Mouse (Mus musculus): ENCODE data around the gene Gm17349. TPM values are rescaled to one million over a fixed set of nuclear protein-coding genes. Genes with fewer than 3 reads are reported as not detected.
"Not testable (repeated sequence)": the region's sequence is repeated elsewhere in the genome, so short reads cannot be mapped to it uniquely, and the experiment has no call there.

The Gm17349 gene
- 1 to 10 TPM; 3.7 to 4.8 TPM for total RNA-seq (2021)

DNA sequence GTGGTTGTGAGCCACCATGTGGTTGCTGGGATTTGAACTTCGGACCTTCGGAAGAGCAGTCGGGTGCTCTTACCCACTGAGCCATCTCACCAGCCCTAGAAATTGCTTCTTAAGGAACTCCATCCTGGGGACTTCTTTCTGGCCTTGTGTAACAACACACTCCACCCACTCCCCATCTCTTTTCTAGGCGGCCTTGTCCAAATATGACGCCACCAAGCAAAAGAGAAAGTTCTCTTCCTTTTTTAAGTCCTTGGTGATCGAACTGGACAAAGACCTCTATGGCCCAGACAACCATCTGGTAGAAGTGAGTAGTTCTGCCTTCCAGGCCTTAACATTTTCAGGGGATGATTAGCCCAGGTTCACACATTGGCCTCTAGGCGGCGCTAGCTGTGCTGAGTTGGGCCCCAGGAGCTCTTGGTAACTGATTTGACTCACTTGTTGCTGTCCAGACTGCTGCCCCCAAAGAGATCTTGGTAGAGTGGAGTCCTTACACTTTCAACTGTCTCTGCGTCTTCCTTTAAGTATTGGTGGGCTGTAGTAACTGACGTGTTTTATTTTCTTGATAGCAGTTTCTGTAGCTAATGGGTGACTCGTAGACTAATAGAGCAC is at the start of gene Gm17349:
TSS of gene Gm17349 (minus strand) at position 51 of the 609 bp plus-strand sequence.
- DNase-seq = peak; percentile 80

DNA sequence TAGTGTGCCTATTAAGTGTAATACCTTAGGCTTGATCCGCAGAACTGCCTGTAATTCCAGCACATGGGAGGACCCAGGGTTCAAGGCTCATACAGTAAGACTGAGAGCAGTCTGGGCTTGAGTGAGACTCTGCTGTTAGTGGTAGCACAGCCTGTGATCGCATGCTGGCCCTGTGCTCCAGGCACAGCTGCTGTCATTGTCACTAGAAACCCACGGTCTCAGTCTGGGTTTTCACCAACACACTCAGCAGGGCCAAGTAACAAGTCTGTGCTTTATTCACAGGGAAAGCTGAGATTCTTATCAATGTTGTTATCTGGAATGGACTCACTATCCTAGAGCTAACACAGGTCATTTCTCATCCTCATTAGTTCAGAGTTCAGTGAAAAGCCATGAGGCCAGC is 48.9 kb upstream of the Gm17349 start:
- no peak for DNase-seq

DNA sequence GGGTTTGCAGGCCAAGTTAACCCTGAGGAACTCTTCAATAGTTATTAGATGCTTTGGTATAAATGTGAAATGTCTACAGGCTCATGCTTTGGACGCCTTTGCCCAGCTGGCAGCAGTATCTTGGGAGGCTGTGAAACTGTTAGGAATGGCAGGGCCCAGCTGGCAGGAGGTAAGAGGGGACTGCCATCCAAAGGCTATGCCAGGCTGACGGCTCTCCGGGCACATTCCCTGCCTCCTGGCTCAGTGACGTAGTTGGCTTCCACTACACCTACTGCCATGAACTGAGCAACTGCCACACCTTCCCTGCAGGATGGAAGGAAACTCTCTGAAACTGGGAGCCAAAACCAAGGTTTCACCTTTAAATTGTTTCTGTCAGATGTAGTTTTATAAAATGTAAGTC is 34.9 kb upstream of the Gm17349 start:
- no peak for DNase-seq

DNA sequence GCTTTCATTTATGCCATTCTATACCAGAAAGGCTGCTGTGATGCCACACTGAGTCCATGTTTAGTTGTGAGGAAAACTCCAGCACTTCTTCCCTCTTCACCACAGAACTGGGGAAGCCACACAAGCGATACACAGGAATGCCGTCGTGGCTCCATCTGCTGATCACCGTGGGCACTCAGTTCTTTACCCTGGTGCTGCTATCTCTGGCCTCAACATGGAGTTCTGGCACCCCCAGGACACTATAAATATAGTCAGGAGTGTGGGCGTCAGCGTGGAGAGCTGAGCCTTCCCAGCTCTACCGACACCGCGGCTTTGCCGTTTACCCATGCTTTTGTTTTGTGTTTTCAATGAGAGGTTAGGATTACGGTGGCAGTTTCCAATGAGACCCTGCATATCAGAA is 31.4 kb upstream of the Gm17349 start:
- DNase-seq = peak; percentile 24

DNA sequence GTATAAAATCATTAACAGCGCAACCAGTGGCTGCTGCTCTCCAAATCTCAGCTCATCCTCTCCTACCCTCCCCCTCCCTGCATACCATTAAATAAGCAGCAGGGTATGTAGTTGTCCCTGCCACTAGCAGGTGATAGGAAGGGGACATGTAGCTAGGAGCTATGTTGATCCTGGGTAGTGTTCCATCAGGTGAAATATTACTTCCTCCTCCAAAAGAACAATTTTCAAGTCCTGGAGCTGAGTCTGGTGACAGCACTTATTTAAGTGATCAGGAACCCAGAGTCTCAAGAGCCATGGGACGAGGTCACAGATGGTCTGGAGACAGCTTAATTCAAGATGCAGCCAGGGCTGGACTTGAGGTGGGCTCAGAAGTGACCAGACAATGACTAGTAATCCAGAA is 30.3 kb upstream of the Gm17349 start:
- DNase-seq = peak; percentile 100

DNA sequence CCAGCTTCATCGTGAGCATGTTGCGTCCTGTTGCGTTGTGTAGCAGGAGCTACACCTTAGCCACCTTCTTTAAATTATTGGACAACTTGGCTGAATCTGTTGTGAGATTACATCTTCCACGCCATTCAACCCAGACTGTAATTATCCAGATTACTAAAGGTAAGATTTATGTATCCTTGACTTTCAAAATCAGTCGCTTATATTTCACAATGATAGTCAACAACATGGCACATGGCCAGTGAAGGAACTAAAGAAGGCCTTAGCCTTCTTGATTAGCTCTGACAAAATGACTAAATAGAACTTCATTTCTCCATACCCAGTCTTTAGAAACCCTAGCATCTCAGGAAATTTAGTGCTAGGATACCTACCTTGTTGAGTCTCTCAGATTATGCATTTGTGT is 27.9 kb upstream of the Gm17349 start:
- no peak for DNase-seq

DNA sequence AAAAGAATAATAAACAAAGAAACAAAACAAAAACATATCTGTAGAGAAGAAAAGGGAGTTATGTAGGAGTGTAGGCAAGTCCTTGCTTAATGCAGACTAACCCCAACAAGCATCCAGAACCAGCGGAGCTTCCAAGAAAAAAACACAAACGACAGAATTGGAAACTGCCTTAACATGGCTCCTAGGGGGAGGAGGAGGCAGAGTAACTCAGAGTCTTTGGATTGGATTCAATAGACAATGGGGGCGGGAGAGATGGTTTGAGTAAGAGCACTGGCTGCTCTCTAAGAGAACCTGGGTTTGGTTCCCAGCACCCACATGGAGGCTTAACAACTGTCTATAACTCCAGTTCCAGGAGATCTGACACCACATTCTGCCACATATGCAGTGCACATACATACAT is 26.4 kb upstream of the Gm17349 start:
- no peak for DNase-seq

DNA sequence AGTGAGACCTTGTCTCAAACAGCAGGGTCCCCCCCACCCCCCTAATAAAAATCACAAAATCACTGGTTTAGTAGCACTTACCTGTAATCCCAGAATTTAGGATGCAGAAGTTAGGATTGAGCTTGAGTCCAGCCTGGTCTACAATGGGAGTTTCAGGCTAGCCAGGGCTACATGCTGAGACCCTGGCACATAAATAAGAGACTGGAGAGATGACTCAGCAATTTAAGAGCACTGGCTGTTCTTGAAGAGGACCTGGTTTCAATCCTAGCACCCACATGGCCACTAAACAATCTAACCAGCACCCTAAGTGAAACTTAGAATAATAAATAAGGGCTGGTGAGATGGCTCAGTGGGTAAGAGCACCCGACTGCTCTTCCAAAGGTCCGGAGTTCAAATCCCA is 25.9 kb upstream of the Gm17349 start:
- no peak for DNase-seq

DNA sequence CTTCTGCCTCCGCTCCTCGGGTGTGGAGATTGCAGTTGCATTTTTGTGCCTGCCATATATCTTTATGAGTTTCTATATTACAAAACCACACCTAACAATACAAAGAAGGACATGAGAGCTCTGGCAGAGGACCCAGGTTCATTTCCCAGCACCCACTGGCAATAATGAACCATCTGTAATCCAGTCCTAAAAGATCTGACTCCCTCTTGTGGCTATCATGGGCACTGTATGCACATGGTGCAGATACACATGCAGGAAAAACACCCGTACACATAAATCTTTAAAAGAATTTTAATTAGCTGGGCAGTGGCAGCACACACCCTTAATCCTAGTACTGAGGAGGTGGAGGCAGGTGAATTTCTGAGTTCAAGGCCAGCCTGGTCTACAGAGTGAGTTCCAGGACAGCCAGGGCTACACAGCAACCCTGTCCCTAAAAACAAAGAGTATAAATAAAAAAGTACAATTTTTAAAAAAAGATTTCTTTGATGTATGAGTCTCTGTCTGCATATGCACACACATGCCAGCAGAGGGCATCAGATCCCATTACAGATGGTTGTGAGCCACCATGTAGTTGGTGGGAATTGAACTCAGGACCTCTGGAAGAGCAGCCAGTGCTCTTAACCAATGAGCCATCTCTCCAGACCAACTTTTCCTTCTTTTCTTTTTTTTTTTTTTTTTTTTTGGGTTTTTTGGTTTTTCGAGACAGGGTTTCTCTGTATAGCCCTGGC is 23.9 kb upstream of the Gm17349 start:
- no peak for DNase-seq

DNA sequence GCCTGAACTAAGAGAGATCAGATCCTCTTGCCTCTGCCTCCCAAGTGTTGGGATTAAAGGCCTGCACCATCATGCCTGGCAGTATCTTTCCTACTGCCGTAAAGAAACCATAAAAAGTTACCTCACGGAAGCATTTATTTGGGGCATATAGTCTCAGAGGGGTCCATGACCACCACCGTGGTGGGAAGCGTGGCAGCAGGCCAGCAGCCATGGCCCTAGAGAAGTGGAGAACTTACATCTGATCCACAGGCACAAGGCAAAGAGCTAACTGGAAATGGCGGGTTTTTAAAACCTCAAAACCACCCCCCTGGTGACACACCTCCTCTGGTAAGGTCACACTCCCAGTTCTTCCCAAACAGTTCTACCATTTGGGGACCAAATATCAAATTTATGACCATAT is 22.9 kb upstream of the Gm17349 start:
- no peak for DNase-seq

DNA sequence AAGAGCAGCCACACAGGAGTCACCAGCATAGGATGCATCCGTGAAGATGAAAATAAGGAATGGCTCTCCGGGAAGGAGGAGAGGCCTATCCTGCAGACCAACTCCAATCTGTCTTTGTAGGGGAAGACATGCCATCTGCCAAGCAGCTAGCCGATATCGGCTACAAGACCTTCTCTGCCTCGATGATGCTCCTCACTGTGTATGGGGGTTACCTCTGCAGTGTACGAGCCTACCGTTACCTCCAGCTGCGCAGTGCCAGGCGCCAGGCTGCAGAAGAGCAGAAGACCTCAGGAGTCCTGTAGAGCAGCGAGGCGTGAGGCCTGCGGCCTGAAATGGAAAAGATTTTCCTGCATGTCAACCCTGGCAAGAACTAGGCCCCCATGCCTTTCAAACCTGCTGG is 22.2 kb upstream of the Gm17349 start:
- no peak for DNase-seq

DNA sequence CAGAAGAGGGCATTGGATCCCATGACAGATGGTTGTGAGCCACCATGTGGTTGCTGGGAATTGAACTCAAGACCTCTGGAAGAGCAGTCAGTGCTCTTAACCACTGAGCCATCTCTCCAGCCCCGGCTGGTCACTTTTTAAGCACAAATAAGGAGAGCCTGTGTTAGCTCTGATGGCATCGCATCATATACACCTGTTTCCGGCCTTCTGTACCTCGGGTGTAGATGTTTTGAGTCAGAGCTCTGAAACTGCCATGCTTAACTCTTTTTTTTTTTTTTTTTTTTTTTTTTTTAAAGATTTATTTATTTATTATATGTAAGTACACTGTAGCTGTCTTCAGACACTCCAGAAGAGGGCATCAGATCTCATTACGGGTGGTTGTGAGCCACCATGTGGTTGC is 21.7 kb upstream of the Gm17349 start:
- DNase-seq = not testable (repeated sequence)

DNA sequence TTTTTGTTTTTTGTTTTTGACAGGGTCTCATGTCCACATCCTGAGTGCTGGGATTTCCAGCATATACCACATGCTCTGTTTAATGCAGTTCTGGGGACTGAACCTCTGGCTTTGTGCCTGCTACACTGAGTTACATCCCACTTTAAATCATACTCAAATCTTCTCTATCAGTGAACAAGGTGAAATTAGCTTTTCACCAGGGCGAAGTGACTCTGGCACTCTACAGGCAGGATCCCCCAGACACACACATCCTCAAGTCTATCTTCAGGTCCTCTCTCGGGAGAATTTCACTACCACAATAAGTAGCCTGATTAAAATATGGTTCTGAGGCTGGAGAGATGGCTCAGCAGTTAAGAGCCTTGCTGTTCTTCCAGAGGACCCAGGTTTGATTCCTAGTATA is 21.3 kb upstream of the Gm17349 start:
- no peak for DNase-seq

DNA sequence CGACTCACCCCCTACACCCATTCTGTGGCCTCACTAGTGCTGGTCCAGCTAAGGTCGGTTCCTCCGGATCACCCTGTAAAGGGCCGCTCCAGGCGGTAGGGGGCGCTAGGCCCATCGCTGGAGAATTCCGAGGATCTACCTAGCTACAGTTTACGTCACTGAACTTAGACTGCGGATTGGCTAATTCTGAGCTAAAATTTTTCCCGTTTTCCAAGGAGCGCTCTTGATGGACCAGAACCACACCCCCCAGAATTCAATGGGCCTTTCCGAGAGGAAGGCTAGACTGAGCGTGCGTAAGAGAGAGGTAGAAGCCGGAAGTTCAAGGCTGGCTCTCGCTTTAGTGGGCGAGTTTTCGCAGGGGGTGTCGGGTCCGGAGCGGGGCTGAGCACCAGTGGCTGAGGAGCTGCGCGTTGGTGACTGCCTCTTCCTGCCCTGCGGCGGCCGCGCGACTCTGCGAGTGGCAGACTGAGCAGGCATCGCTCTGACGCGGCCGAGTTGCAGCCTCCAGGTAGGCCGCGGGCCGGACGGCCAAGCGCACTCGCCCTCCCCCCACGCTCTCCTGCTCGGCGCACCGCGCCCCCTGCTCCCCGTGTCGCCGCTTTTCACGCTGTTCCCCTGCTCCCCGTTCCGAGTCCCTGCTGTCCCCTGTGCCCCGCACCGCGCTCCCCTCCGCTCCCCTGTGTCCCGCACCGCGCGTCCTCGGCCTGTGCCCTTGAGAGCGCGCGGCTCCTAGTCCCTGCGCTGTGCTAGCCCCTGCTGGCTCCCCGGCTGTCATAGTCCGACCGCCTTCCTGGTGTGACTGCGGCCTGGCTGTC is 20.3 kb upstream of the Gm17349 start, which contains the start of gene Cox14:
TSS of gene Cox14 (plus strand) at position 278 of the 815 bp plus-strand sequence.
- peak; percentile 97 for DNase-seq

DNA sequence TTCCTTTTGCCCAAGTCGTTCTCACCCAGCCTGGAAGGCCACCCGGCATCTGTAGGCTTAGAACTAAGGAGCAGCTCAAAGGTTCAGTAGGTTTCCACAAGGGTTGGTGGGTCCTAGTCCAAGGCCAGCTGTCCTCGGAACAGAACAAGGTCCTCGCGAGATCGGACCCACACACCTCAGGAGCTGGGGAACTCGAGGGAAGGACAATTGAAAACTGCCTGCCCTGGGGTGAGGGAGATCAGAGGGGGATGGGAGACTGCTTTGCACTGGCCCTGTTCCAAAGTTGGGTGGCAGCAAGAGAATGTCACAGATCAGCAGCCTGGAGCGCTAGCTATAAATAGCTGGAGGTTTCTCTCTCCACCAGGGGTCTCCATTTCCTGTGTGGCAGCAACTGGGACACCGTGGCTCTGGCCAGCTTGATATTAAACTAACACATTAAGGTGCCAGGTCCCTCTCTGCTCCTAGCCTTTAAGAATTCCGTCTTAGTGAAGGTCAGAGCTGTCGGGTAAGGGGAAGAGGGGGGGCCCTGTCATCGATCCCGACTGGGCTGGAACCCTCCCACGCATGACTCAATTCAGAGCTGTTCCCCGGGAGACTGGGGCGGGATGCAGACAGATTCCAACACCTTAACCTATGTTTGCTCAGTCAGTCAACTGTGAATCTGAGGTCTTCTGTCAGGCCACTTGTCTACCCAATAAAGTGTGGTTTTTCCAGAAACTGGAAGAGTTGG is 19.2 kb upstream of the Gm17349 start:
- DNase-seq = peak; percentile 91

DNA sequence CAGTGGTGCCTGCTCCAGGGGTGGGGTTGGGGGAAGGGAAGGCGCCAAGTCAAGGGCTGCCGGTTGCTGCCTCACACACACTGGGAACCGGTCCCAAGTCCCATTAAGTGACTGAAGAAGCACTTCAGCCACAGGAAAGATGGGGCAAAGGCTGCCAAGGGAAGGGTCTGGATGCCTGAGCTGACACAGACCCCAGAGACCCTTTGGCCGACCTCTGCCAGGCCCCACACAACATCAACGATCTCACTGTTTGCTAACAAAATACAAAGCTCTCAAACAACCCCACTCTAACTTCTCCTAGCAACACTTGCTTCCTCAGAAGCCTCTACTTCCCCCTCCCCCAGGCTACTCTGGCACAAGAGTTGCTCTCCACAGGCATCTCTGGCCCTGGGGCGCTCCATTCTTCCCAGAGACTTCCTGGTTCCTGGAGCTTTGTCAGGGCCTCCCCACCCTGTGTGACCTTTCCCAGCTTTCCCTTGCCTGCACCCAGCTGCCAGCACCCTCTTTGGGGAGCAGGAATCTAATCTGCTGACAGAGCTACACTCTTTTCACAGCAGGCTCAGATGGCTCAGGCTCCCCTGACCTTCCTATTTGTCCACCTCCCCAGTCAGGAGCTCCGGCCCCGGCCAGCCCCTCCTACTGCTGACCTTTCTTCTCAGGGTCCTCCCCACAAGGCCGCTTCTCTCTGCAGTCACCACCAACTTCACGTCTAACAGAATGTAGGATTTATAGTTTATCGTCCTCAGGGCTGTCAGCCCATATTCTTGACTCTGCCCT is 18.4 kb upstream of the Gm17349 start:
- DNase-seq = peak; percentile 73

DNA sequence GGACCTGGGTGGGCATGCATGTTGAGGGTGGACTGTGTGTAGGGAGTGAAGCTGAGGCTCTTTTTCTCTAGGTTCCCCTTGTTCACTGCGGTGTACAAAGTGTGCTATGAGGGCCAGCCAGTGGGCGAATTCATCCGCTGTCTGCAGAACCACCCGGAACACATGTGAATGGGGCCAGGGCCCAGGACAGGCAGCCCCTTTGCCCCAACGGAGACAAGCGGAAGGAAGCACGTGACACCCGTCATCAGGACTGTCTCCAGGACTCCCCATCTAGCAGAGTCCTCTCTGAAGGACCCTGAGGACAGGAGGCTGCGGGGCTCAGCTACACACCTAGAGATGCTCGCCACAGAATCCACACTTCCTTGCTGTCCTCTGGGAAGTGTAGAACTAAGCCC is 17.8 kb upstream of the Gm17349 start:
- DNase-seq = no peak

DNA sequence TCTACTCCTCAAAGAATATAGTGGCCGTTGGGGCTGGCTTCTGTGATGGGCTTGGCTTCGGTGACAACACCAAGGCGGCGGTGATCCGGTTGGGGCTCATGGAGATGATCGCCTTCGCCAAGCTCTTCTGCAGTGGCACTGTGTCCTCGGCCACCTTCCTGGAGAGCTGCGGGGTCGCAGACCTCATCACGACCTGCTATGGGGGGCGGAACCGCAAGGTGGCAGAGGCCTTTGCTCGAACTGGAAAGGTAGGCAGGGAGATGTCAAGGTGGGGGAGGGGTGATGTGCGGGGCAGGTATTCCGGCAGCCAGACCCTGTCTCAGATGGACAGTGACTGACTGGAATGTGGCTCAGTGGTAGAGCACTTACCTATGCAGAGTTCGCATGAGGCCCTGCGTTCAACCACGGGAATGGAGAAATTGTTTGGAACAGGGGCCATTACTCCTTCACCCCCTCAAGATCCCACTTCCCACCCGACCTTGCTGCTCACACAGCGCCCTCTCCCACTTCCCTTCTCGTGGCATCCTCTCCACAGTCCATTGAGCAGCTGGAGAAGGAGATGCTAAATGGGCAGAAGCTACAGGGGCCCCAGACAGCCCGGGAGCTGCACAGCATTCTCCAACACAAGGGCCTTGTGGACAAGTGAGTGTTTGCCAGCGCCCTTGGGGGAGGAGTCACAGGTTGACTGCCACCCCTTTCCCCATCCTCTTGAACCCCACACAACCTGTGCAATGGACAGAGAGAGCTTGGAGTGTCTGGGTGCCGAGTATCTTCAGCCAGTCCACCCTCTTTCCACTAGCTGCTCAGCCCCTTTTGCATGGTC is 16.8 kb upstream of the Gm17349 start:
- no peak for DNase-seq

DNA sequence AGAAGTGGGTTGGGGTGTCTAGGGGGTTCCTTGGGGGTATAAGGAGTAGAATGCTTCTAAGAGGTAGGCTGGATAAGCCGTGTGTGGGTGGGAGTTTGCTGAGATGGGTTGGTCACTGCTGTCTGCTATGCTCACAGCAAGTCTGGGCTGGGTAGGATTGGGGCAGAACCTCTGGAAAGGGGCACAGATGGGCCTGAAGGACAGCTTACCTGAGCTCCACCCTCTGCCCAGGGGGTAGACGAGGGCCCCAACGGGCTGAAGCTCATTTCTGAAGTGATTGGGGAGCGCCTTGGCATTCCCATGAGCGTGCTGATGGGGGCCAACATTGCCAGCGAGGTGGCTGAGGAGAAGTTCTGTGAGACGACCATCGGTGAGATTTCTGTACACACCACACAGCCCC is 14.6 kb upstream of the Gm17349 start:
- no peak for DNase-seq

DNA sequence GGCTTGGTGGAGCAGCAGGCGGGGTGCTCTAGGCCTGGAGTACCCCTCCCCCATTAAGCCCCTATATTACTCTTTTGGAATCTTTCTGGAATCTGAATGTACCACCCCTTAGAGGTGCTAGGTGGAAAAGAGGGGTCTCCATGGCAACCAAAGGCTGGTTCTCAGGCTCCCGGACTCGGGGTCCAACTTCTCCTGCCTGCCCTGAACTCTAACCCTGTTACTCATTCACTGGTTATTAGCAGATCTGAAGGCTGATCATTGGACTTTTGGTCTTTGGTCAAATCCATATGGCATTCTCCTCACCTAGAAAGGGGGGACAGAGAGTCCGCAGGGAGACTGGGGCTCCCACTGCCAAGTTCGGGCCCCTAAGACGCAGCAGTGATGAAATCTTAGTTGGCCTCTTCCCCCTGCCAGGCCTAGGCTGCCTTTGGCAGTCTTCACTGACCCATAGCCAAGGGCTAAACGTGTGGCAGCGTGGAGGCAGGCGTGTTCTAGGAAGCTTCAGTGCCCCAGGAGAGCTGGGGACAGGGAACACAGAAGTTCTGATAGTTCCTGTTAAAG is 13.3 kb upstream of the Gm17349 start:
- DNase-seq = no peak
